Mouse (Mus musculus) Patski (cell line): ENCODE measurements around the gene Cpne1. TPM values are rescaled to one million over a fixed set of nuclear protein-coding genes. Genes with fewer than 3 reads are reported as not detected.
"Not testable (repeated sequence)": the region's sequence is repeated elsewhere in the genome, so short reads cannot be mapped to it uniquely, and the experiment has no call there.

Source experiments
- ATAC-seq: fragments of 100-300 bp; one replicate; pipeline ENCODE4 v1.8.0; 2021
- CTCF ChIA-PET: fragments of 350-600 bp; sonication (Branson Sonifier 250); formaldehyde crosslinking; loops from one replicate; lab custom pipeline; 2022; ENCODE audit warnings: inconsistent platforms; lab: Charles Lee
- POLR2A ChIA-PET: fragments of 350-600 bp; sonication (Branson Sonifier 250); formaldehyde crosslinking; loops from one replicate; lab custom pipeline; 2022; ENCODE audit warnings: antibody characterized with exemption, inconsistent platforms; lab: Charles Lee
- DNase-seq: peaks from one replicate; pipeline ENCODE4 v3.0.0-alpha.2; 2011; ENCODE audit warnings: low read depth, low spot score
- H3K27me3 ChIP-seq: fragments of 371-371 bp; one replicate; pipeline ENCODE4 v1.5.1; 2021
- CTCF ChIP-seq: fragments of 100-300 bp; IDR thresholded peaks from one replicate; pipeline ENCODE4 v1.5.1; 2021
- in situ Hi-C: fragments of 300-500 bp; cut with MboI; formaldehyde crosslinking; loops from 3 replicates; pipeline ENCODE4 v1.11.1; 2018; ENCODE audit warnings: low pct_unique_long_range_greater_than_20kb, mixed read lengths
- polyA plus RNA-seq: library from polyadenylated mRNA; unstranded; gene quantifications from one replicate; pipeline ENCODE4 v1.2.3, GENCODE M21; 2021

The Cpne1 gene
- polyA plus RNA-seq, 1 experiment from 2014 or later = 66.0 TPM

DNA sequence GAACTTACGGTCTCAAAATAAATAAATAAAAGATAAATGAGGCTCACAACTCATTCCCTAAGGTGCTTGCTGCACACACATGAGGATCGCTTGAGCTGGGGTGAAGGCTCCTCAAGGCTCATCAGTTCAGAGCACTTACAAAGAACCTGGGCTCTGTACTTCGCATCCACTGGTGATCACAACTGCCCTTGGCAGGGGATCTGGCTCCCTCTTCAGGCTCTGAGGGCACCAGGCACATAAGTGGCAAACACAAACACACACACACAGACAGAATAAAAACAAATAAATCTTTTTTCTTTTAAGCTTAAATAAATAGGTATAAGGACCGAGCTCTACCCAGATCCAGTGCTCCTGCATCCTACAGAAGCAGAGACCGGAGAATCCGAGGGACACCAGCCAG is 23.9 kb upstream of the Cpne1 start:
- ATAC-seq = no peak
- TF ChIP-seq CTCF = peak; percentile 51
- in situ Hi-C loops = loop anchor here (25.0 kb wide), 2 partner anchors 173 to 298 kb away; partner anchors contain the start of genes Cep250, Eif6 and Fam83c
- no peaks in the 10 kb centered on the region for H3K27me3 ChIP-seq
- ChIA-PET CTCF (interaction anchor here (0.8 kb wide), 1 partner anchor 9 kb away, joined by 3 read pairs; the partner anchor contains the start of gene Gm28036), POLR2A (no interaction called here)
- no peak for DNase-seq

DNA sequence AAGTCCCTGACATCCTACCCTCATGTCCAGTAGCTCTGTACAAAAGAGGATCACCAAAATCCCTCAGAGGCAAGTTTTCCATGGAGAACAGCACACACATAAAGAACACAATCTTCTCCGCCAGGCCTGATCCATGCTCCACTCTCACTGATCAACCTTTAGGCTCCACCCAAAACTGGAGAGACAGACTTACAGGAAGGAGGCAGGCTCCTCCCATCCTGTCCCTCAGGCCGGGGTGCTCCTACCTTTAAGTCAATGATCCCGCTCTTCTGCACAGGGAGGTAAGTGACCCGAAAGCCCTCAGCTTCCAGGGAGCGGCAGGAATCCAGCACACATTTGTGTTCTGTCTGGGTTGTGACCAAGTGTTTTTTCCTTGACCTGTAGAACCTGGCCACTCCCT is 22.4 kb upstream of the Cpne1 start:
- H3K27me3 ChIP-seq = no peaks in the 10 kb centered on the region
- no peak for DNase-seq
- CTCF ChIA-PET = interaction anchor here (0.7 kb wide), 1 partner anchor 12 kb away, joined by 3 read pairs; no protein-coding TSS in a partner anchor
- in situ Hi-C loops = loop anchor here (25.0 kb wide), 2 partner anchors 172 to 297 kb away; partner anchors contain the start of genes Cep250, Eif6 and Fam83c
- no peak for TF ChIP-seq CTCF
- no peak for ATAC-seq
- POLR2A ChIA-PET = interaction anchor here (0.5 kb wide), 1 partner anchor 22 kb away, joined by 4 read pairs; the partner anchor contains the start of genes Cpne1 and Rbm12

DNA sequence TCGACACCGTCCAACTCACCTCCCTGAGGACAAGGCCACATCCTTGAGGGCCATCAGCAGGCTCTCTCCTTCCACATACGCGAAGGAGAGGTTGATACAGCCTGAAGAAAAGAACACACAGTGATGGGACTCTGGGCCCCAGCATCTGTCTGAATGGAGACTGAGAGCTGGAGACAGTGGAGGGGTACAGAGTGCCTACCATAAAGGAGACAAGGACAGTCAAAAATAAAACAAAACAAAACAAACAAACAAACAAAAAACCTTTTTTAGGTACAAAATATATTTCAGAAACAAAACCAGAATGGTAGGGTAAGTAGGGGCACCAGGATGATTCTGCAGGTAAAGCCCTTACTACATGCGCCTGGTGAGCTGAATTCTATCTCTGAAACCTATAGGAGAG is 15.2 kb upstream of the Cpne1 start, which contains the start of gene Gm28036:
TSS of gene Gm28036 (minus strand) at position 101 of the 400 bp plus-strand sequence.
- in situ Hi-C loops = loop anchor here (25.0 kb wide), 2 partner anchors 165 to 290 kb away; partner anchors contain the start of genes Cep250, Eif6 and Fam83c
- ATAC-seq (no peak), DNase-seq (no peak)
- TF ChIP-seq CTCF = no peak
- ChIA-PET POLR2A (no interaction called here), CTCF (interaction anchor here (1.2 to 1.5 kb wide), 2 partner anchors 9 to 13 kb away, joined by 3 read pairs; no protein-coding TSS in a partner anchor)
- no peaks in the 10 kb centered on the region for H3K27me3 ChIP-seq

DNA sequence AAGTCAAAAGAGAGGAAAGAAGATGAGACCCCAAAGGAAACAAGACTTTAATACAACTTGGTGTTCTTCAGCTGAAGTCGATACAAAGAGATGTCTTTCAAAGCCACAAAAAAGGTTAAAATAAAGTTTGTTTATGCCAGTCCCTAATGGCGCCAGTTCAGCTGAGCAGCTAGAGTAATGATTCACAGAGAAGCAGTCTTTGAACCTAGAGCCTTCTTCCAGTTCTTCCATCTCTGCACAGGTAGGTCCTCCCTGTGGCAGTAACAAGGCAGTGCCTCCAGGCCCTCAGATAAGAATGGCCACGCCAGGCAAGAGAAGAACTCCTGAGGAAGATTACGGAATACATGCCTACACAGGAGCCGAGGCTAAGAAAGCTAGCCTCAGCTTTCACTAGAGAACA is 12.0 kb upstream of the Cpne1 start:
- POLR2A ChIA-PET = no interaction called here
- TF ChIP-seq CTCF = no peak
- in situ Hi-C loops = no loop called here
- no peaks in the 10 kb centered on the region for H3K27me3 ChIP-seq
- DNase-seq = no peak
- no peak for ATAC-seq
- CTCF ChIA-PET = interaction anchor here (1.0 kb wide), 1 partner anchor 16 kb away, joined by 3 read pairs; no protein-coding TSS in a partner anchor

DNA sequence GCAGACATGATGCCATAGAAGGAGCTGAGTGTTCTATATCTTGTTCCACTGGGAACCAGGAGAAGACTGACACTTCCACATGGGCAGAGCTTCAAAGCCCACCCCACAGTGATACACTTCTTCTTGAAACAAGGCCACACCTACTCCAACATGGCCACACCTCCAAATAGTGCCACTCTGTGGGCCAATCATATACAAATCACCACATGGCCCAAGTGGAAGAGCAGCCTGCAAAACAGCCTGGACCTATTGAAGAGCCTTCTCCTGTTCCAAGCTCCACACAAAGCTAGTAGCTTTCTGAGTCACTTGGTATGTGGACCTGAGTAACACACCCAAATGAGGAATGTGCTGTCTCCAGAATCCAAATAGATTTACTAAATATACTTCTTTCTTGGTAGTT is 7.8 kb upstream of the Cpne1 start:
- CTCF ChIA-PET = interaction anchor here (1.1 kb wide), 1 partner anchor 11 kb away, joined by 3 read pairs; no protein-coding TSS in a partner anchor
- in situ Hi-C loops = no loop called here
- ATAC-seq (no peak), DNase-seq (no peak)
- POLR2A ChIA-PET = no interaction called here
- TF ChIP-seq CTCF = no peak
- no peaks in the 10 kb centered on the region for H3K27me3 ChIP-seq

DNA sequence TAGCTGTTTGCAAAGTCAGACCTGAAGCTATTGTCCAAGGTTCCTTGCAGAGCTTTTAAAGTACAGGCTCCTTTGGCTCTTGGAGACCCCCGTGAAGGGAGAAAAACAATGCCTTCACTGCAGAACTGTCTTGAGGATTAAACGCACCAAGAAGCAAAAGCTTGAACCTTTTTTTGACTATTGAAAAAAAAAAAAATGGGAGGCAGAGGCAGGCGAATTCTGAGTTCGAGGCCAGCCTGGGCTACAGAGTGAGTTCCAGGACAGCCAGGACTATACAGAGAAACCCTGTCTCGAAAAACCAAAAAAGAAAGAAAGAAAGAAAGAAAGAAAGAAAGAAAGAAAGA is 287 bp upstream of the Cpne1 start:
- H3K27me3 ChIP-seq, in situ Hi-C loops, ATAC-seq, DNase-seq: not testable (repeated sequence)
- CTCF ChIA-PET = interaction anchor here (1.0 kb wide), 2 partner anchors 10 to 19 kb away, joined by 3 read pairs; no protein-coding TSS in a partner anchor
- POLR2A ChIA-PET = interaction anchor here (0.7 to 1.1 kb wide), 5 partner anchors 22 to 1200 kb away, joined by 3 to 4 read pairs (median 4); no protein-coding TSS in a partner anchor

DNA sequence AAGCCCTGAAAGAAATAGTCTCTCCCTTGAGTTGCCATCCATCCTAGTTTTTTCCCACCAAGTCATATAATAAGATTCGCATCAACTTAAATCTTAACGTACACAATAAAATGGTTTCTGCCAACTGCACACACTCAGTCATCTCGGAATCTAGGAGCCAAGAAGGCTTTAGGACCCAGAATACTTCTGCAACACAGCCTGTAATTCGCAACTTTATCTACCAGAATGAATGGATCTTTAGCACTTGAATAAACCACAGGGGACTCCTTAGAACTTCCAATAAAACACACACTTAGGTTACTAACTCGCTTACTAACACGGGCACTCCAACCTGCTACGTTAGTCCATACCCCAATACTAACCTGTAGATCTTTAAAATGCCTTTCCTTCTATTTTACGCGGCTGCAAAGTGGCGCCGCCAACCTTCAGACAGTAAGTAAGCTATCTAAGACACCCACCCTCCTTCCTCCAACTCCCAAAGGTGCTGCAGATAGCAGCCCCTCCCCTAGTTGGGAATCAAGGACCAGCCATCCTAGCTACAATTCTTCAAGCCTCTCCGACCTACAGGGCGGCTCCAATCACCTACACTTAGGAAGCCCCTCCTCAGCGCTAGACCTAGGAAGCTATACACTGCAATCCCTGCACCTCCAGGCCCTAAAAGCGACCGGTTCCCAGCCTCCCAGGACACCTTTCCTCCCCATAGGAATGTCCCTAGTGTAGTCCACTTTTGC is 973 bp downstream of the Cpne1 start:
- no peak for TF ChIP-seq CTCF
- DNase-seq (no peak), ATAC-seq (no peak)
- in situ Hi-C loops = no loop called here
- CTCF ChIA-PET = interaction anchor here (1.0 kb wide), 1 partner anchor 21 kb away, joined by 3 read pairs; no protein-coding TSS in a partner anchor
- H3K27me3 ChIP-seq = no peaks in the 10 kb centered on the region
- POLR2A ChIA-PET = interaction anchor here (0.6 kb wide), 1 partner anchor 419 kb away, joined by 3 read pairs; no protein-coding TSS in a partner anchor

DNA sequence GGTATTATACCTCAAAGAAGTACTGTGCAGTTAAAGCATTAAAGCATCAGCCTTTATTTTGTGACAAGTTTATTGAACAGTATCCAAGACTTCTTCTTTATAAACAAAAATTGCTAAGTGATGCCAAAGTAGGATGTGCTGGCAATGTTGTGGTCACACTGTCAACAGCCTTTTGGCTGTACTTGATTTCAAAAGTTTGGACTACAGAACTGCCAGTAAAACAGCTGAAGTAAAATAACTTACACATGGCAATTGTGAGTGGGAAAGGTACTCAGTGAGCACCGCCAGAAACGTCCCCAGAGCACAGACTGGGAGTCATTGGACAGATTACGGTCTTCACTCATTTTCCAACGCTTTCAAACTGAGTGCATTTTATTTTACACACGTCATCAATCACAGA is 19.8 kb downstream of the Cpne1 start:
- no peak for DNase-seq
- CTCF ChIA-PET = interaction anchor here (1.7 to 1.8 kb wide), 2 partner anchors 9 to 19 kb away, joined by 3 to 4 read pairs; no protein-coding TSS in a partner anchor
- no peaks in the 10 kb centered on the region for H3K27me3 ChIP-seq
- in situ Hi-C loops = no loop called here
- ATAC-seq = no peak
- no peak for TF ChIP-seq CTCF
- POLR2A ChIA-PET = interaction anchor here (0.7 kb wide), 1 partner anchor 77 kb away, joined by 3 read pairs; no protein-coding TSS in a partner anchor

DNA sequence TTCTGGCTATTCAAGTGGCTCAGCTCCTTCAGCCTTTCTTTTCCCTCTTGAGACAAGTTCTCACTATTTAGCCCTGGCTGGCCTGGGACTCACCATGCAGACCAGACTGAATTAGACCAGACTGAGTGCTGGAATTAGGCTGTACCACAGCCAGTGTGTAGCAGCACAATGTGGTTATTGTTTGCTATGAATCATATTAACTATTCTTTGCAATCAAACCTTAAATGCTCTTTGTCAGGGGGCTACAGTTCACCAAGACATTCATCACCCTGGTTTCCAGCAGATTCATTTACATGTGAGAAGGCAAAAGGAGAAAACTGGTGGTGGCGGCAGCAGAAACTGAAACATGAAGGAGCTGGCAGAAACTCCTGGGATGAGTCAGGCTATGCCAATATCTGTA is 22.0 kb downstream of the Cpne1 start:
- DNase-seq = no peak
- ChIA-PET POLR2A (no interaction called here), CTCF (interaction anchor here (0.6 kb wide), 1 partner anchor 428 kb away, joined by 3 read pairs; no protein-coding TSS in a partner anchor)
- in situ Hi-C loops = no loop called here
- no peak for TF ChIP-seq CTCF
- ATAC-seq = no peak
- H3K27me3 ChIP-seq = no peaks in the 10 kb centered on the region

DNA sequence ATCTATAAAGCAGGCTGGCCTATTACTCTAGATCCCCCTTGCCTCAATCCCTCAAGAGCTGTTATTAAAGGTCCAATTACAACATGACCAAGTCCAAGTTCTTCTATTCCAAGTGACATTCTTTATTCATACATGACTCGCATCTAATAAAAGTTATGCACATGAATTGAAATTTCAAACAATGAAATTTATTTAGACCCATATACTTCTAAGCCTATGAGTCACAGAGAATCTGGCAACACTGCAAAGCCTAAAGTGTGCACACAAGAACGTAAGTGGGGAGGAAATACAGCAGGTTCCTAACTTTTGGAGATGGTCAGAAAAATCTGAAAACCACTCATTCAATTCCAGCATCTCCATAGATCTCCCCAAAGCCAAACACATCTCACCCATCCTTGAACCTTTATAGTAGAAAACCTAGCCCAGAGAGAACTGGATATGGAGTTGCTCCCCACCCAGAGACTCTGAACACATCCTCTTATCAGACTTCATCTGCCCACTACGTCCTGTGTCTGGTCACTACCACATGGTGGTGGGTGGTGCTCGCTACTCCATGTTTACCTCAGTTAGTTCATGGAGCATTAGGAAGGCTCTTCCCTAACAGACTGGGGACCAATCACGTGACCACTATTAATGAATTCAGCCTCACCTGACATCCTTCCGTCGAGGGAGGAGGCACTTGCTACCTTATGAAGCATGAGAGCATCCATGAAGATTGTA is 24.2 kb downstream of the Cpne1 start:
- CTCF ChIA-PET = no interaction called here
- no peak for TF ChIP-seq CTCF
- DNase-seq (no peak), ATAC-seq (no peak)
- POLR2A ChIA-PET = no interaction called here
- H3K27me3 ChIP-seq = no peaks in the 10 kb centered on the region
- in situ Hi-C loops = no loop called here
